Mouse (Mus musculus) adrenal gland, postnatal 14 days (tissue): Measurements from ENCODE around the gene Rgs13. TPM values are rescaled to one million over a fixed set of nuclear protein-coding genes. Genes with fewer than 3 reads are reported as not detected.

ENCODE experiments used
- DNase-seq: peaks from one replicate; pipeline ENCODE4 v3.0.0; 2021; ENCODE audit warnings: mixed read lengths
- long read RNA-seq, 2 experiments: library from polyadenylated mRNA; stranded (forward); transcript quantifications; one replicate each; pipeline ENCODE4 v2.0.0; 2021
- total RNA-seq: library from RNA; stranded (reverse); gene quantifications from 2 replicates; pipeline ENCODE4 v1.2.3, GENCODE M21; 2021

Gene Rgs13
- not detected in 2 replicates for total RNA-seq
- long read RNA-seq, experiment 1 = 0 reads
- long read RNA-seq, experiment 2 = 0 reads

GRCm38 (mm10) chr1:144177166-144177565, at the start of gene Rgs13:
Rgs13 (minus strand) TSS chr1:144177372.
- no peak for DNase-seq

- DNase-seq = no peak
These were observed 38.1 kb upstream of the Rgs13 start for GRCm38 (mm10) chr1:144215230-144215629.

- DNase-seq = no peak
These were observed 33.7 kb upstream of the Rgs13 start for GRCm38 (mm10) chr1:144210912-144211311.

- DNase-seq = no peak
These were observed 29.3 kb upstream of the Rgs13 start for GRCm38 (mm10) chr1:144206281-144207061.

- no peak for DNase-seq
These were observed 27.6 kb upstream of the Rgs13 start for GRCm38 (mm10) chr1:144204766-144205165.

DNA sequence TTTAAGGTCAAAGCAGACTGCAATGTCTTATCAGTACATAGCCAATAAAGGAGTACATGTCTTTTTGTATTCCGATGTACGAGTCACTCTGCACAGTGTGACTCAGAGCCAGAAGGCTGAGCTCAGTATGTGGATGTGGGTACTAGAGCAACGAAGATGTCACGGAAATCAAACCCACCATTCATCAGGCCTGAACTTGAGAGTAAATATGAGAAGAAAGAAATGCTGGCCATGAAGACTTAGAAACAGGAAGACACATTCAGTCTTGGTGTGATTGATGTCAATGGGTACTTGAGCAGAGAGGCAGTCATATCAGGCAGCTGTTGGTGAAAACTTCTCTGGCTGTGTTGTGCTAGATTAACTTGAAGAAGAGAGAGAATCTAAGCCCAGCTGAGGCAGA, 25.8 kb upstream of the Rgs13 start:
- DNase-seq = no peak

DNA sequence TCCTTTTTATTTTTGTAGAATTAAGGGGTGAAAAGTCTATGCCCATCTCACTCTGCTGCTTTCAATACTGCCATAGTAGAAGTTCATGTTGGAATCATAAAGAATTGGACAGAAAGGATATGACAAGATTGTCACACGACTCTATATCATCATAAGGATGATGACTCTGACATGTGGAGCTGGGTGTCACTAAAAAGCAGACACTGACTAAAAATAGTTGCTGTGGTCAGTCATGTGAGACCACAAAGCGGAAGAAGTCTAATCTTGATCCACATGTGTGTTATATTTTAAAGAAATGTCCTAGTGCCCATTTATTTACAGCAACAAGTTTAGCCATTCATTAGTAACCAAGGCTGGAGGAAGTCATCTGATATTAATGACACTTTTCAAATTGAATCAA, 23.3 kb upstream of the Rgs13 start:
- DNase-seq = no peak

GRCm38 (mm10) chr1:144199538-144199937, 22.4 kb upstream of the Rgs13 start:
- no peak for DNase-seq

- peak; percentile 60 for DNase-seq
These were observed 20.5 kb upstream of the Rgs13 start for GRCm38 (mm10) chr1:144197684-144198083.

GRCm38 (mm10) chr1:144186655-144187396, 9.7 kb upstream of the Rgs13 start:
- DNase-seq = no peak

DNA sequence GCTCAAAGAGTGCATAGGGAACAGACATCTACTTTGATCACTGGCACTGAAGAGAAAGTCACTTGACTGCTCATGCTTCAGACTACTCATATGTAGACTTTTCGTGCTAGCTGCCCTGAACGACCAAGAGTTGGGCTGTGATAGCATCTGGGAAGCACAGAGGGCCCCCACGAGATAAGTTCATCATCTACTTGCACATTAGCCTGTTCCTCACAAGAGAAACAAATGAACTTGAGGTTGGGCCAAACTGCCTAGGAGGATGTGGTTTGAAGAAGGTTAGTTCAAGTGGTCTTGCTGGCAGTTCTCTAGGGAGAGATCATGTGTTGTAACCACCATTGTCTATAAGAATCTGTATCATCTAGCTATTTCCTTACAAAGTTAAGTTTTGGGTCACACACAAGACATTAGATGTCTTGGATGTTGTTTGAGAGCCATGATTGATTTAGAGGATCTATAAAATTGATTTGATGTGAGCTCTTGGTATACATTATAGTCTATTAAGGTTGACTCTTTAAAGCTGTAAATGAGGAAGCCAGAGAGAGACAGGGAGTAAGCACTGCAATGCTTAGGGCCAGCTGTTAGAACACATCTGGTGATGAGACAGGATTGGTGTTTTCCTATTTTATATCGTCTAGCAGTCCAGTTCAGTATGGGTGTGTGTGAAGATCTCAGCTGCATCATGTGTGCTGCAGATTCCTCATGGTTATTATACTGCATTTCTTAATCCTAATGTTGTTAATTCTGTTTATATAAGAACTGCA, 8.0 kb upstream of the Rgs13 start:
- no peak for DNase-seq

DNA sequence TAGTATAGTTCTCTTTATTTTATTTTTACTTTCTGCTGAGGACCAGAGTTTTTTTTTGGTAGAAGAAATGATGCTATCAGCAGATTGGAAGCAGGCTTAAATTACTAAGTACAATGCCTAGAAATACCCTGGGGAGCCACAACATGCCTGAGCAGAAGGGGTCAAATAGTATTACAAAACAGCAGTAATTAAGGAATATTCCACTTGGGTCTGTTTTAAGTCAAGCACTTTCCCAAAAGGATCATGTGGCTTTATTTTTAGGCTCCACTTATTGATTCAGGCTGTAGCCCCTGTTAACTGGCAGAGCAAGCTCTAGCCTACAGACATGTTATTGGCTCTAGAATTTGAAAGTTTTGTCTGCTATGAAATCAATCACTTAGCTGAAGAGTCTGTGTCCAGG, 6.5 kb upstream of the Rgs13 start:
- no peak for DNase-seq

DNA sequence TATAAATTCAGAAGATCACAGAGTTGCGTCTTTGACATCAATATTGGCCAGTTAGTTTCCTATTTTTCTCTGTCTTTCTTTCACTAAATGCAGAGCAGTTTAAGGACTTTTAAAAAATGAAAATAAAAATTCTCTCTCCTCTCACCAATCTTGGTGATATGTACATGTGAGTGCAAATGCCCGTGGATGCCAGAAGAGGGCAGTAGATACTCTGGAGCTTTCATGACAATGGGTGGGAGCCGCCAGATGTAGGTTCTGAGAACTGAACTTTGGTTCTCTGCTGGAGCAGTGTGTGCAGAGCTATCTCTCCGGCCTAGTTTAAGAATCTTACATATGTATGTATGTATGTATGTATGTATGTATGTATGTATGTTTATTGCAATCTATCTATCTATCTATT, 2.4 kb upstream of the Rgs13 start:
- no peak for DNase-seq

- no peak for DNase-seq
These were observed 1.2 kb upstream of the Rgs13 start for GRCm38 (mm10) chr1:144178281-144178957.

DNA sequence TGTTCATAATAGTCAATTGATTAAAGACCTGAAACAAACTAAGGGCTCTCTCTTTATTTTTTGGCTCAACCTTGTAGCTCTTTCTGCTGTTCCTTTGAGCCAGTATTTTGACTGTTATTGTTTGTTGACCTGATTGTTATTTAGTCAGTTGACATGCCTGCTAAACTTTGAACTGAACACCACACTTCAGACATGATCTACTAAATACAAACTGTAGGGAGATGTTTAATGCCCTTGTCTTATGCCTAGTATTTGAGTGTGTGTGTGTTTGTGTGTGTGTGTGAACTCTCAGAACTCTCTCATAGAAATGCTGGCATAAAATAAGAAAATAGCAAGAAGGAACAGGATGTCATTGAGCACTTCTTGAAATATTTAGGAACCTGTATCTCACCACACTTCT, 448 bp upstream of the Rgs13 start:
- DNase-seq = no peak

DNA sequence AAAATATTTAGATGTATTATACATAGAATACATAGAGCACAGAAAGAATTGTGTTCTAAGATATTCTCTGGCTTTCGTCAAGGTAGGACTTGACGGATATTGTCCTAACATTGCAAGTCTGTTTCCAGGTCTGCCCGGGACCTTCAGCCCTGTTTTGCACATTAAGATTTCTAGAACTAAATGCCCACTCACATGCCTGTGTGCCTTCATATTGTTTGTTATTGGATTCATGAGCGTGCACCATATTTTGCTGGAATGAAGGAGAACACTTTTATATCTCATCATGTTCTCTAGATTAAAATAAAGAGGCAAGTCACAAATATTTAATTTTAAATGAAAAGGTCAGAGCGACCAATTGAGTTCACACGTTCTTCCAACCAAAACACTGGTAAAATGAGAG, 2.4 kb downstream of the Rgs13 start:
- no peak for DNase-seq

DNA sequence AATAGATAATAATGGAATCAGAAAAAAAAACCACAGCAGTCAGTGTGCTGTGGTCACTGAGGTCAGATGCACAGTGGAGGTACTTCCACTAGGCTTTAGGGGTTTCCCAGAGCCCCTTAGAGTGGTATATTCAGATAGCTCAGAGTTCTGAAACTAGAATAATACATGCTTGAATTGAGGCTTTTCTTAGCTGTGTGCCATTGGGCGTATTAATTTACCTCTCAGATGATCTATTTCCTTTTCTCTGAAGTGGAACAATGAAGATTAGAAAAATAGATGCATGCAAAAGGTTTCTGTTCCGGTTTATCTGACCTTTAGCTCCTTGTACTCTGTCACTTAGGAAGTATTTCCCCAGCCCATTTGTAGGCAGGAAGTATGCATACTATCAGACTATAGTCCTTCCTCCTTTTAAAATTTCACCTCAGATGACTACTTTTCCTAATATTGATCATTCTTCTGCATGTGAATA, 3.6 kb downstream of the Rgs13 start:
- no peak for DNase-seq

GRCm38 (mm10) chr1:144168921-144169320, 8.3 kb downstream of the Rgs13 start:
- DNase-seq = no peak

GRCm38 (mm10) chr1:144167761-144168160, 9.4 kb downstream of the Rgs13 start:
- no peak for DNase-seq

DNA sequence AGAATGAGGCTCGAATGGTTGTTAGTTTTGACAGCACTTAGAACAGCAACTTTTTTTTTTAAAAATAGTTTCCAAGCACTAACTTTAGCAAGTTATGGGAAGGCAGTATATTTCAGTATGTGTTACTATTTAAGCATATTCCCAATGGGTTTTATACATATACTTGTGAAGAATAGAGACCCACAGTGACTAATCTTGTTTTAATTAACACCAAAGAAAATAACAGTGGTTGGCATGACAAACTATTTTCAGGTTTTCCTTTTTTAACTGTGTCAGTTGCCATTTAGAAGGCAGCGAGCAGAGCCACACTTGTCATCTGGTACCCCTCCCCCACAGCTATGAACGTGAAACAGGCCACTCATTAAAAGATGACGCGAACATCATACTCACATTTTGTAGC, 10.3 kb downstream of the Rgs13 start:
- no peak for DNase-seq

DNA sequence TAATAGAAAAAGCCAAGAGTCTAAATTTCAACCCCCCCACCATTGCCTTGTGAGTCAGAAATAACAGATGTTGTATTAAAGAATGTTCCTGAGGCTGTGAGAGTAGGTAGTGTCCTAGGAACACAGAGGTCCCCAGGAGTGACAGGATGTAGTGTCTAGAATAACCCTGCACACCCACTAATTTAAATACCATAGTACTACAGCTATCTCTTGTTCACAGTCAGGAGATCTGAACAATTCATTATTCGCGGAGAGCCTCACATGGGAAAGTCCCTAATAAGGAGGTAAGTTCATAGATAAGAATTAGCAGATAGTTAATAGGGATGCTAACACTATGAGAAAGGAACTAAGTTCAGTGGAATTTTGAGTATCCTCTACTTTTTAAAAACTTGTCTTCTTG, 10.9 kb downstream of the Rgs13 start:
- no peak for DNase-seq

- no peak for DNase-seq
These were observed 24.6 kb downstream of the Rgs13 start for GRCm38 (mm10) chr1:144152526-144152925.
